Mouse (Mus musculus) ES-CJ7 (cell line): ENCODE measurements at regions not wholly inside any gene's neighbourhood (a gene's known extent, or its start where the extent isn't known, plus 50 kb on each side); places are given as distances from the start of the nearest gene placed in this dataset.

Experiments used
- DNase-seq: peaks from one replicate; pipeline ENCODE4 v3.0.0; 2011; ENCODE audit warnings: low read depth, low spot score

DNA sequence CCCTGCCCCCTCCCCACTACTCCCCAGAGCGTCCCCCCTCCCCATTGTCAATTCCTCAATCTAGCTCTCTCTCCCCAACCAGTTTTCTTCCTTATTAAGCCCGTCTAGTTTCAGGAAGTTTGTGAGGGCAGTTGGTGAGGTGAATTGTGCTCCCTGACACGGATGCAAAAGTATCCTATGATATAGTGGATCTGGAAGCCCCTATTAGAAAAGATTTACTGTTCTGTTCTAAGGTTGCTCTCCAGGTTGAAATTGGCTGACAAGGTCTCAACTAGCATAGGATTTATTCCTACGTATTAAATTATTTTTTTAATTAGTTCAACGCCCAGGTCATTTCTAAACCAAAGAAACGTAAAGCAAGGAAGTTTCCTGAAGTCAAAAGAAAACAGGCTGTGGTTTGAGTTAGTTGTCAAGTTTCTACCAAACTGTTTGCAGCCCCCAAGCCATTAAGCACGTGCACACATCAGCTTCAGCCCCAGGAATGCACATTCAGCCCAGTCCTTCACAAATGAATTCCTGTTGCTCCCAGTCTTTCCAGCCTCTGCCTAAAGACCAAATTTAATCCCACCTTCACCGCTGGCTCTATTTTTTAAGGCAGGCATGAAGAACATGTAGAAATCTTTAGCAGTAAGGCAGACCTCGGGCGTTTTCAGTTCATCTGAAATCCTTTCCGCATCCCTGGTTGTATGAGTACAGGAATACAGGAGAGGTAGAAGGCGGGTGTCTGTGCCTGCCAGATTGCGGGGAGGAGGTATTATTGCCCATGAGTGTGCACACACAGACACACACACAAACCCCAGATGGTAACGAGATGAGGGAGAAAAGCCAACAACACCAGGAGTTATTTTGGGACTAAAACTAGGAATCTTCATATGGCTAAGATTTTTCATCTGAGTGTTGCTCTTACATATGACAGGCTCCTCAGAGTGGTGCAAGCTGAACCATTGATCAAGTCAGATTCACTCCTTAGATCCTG lies 375.5 kb downstream of the Nuf2 start:
- DNase-seq = no peak

DNA sequence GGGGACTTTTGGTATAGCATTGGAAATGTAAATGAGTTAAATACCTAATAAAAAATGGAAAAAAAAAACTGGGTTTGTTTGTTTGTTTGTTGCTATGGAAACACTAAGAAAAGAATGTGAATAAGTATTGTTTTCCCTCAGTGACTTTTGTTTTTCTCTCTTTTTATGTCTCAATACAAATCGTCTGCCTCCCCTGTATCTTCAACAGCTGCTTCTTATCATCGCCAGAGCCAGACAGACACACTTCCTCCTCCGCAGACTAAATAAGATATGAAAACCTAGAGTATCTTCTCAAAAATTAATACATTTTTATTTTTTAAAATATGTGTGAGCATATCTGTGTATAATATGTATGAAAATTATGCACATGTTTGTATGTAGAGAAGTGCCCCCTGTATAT lies 389.0 kb downstream of the Nuf2 start:
- DNase-seq = no peak

DNA sequence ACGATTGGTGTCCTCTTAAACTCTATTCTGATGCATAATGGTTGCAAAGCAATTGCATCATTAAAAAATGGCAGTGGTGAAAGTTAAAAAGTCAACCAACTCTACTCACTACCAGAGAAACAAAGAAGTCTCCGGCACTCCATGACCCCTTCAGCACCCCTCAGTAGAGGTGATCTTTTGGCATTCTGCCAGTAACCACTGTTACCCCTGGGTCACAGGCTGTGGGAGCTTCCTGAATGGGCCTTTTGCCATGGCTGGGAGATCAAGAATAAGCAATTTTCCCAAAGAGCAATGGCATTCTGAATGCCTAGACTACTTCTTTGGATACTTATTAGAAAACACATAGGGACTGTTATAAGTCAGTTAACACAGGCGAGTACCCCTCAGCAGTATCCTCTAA lies 391.2 kb downstream of the Nuf2 start:
- DNase-seq = no peak

DNA sequence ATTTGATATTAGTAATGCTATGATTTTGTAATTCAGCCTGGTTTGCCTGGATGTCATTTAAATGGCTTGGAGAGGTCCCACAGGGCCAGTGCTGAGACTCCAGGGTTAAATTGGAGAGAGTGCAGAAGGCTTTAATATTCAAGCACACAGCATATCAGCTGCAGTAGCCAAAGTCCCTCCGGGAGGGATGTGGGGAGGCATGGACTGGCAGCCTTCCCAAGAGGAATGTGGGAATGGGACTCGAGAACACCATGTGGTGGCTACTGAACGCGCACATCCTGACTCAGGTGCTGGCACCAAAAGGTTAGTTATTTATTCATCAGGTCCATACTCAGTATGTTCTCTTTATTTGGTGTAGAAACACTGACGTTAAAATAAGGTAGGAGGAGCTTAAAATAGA lies 391.8 kb downstream of the Nuf2 start:
- no peak for DNase-seq

DNA sequence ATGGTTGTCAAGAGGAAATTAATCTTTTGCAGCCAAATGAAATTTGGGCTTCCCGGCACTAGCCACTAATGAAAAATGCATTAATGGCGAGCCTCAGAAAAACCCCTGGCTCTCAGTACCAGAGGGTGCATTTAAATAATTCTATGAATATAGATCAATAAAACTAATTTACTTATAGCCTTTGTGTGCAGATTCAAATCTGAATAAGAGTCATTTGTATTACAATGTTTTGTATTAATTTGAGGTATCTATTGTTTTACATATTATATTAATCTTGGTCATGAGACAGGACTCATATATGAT lies 392.1 kb downstream of the Nuf2 start:
- no peak for DNase-seq

DNA sequence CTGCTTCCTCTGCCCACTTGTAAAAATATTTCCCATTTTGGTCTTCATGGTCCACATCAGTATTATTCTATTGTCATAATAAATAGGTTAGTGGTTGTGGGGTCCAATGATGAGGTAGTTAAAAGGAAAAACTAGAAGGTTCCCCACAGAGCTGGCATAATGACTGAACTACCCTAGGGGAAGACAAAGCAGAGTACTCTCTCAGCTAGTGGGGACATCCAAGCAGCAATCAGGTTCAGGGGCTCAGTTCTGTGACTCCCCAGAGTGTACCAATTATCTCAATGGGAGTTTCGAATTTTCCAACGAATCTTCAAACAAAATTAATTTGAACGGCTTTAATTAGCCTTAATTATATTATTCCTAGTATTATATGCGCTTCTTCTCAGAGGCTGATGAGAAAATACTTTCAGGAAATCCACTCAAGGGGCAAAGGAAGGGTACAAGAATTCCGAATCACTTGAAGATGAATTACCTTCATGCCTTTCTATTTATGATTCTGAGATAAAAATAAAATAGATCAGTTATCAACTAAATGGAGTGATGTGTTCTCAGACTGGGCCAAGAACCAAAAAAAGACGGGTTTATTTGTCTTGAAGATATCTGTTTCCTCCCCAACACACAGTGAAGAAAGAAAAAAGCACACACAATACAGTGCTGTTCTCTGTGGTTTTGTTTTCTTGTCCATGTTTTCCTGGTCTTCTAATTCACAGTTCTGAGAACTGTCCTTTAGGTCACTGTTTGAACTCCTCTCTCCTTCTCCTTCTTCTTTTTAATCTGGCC lies 392.7 kb downstream of the Nuf2 start:
- no peak for DNase-seq

DNA sequence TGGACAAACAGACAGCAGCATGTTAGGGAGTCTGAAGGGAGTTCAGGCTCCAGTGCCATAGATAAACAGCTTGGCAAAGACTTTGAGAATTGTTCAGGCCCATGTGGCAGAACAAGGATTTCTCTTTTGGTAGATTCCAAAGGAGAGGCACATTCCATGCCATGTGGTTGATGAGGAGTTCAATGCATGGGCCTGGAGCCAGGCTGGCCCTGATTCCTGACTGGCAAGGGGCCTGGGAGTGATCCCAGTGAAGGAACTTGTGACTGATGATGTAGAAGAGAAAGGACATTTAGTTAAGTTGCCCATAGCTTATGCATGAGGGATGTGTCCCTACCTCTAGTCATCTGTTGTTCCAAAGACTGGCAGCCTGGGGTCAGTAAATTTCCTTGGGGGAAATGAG lies 395.7 kb downstream of the Nuf2 start:
- no peak for DNase-seq

DNA sequence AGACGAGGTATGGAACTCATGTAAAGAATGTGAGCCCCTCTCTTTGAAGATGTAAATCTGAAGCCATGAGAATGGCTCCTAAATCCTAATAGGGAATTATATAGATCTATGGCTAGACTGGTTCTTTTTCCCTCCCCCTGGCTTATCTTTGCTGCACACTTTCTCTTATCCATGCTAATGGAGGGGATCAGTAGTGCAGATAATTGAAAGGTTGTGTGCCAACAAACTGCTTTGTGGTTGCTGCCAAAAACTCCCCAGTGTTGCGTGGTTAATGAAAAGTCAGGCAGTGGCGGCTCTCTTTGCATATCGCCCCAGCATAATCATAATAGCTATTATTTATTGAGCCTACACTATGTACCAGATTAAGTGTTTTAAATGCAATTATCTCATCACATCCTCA lies 427.6 kb downstream of the Nuf2 start:
- DNase-seq = no peak

DNA sequence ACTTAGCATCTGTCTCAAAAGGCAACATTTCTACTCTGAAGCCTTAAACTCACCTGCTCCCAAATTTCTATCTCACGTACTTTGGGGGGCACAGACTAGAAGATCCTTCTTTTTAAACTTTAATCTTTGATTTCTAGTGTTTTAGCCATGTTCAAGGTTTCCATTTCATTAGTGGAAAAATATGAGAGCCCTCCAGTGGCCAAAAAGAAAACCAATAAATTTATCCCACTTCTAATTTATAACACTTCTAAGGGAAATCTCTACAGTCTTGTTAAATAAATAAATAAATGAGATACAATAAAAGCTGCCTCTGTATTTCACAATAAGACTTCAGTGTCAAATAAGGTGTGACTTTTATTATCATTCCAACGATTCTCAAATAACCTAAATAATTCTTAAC lies 428.2 kb downstream of the Nuf2 start:
- no peak for DNase-seq

DNA sequence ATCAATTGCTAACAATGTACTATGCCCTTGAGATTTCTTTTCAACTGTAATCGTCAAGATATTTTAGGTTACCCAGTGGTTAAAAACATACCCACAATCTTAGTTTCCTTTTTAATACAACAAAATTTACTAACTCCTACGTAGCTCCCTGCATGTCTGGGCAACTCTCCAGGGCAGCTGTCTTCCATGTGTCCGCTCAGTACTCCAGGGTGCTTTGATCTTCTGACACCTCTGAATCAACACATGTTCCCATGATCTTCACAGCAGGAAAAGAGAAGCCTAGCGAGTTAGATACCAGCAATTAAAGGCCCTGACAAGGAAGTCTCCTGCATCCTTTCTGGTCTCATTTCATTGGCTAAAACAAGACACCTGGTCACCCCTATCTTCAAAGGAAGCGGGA lies 432.0 kb downstream of the Nuf2 start:
- DNase-seq = no peak

DNA sequence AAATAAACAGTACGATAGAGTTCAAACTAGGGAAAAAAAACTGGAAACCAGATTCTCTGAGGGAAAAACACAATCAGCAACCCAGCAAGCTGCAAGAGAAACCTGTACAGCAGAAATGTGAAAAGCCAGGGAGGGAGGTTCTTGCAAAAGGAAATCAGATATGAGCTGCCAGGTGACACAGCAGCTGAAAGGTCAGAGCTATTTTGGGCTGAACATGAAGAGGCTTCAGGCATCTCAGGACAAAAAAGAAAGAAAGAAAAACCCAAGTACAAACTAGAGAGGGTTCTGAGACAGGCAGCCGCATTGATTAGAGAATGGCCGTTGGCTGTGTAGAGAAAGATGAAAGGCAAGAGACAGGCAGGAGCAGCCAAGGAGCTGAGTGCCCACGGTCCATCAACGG lies 434.5 kb downstream of the Nuf2 start:
- DNase-seq = no peak

DNA sequence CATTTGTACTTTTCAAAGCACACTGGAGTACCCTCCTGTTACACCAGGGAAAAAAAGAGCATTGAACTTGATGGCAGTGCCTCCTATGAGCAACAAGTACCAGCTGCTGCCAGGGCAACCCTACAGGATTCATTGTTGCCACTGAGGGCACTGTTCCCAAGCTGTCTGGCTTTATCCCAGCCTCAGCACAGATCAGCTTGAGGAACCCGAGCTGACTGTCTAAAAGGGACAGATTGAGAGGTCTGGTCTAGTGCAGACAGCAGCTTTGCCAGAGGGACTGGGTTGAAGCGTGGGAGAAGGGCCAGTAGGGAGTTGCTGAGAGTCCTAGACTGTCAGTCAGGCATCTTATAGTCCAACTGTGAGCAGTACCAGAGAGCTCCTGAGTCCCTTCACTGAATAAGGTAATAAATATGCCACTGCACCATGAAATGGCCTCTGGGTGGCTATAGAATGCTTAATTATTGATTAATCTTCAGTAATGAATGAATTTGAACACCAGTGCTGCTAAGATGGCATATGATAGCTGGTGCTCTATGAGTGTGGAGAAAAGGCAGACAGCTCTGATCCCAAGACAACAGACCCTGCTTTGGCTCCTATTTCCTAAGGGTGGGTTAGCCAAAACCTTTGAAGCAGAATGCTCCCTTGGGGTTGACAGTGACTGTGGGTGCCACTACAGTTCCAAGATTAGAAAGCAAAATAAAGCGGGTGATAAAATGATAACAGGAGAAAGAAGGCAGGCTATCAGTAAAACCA lies 437.5 kb downstream of the Nuf2 start:
- no peak for DNase-seq

DNA sequence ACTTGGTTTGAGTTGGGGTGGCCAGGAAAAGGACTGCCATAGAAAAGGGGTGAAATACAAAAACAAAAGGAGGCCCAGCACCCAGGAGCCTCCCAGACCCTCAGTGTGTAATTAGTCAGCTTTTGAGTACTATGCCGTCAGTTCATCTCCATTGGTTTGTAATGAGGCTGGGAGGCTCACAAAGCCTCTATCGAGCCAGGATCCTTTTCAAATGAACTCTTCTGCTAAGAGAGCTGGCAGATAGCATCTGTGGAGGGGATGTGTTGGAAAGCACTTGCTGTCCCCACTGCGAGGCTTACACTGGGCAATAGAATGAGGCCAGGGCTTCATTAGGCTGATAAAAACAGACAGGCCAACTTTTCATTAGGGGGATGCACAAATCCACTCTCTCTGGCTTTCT lies 445.2 kb downstream of the Nuf2 start:
- no peak for DNase-seq

DNA sequence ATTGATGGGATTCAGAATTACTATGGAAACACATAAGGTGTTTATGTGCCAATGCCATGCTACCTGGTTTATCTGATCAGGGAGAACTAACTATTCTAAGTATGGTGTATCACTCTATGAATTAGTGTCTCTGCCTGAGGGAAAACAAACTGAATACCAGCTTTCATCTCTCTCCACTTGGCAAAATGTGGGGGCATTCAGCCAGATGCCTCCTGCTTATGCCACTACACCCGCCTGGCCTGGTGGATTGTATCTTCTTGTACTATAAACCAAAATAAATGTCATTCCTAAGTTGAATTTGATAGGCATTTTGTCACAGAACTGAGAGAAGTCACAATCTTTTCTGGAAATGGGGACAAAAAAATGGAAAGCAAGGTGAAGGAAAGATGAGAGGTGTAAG lies 450.6 kb downstream of the Nuf2 start:
- no peak for DNase-seq

DNA sequence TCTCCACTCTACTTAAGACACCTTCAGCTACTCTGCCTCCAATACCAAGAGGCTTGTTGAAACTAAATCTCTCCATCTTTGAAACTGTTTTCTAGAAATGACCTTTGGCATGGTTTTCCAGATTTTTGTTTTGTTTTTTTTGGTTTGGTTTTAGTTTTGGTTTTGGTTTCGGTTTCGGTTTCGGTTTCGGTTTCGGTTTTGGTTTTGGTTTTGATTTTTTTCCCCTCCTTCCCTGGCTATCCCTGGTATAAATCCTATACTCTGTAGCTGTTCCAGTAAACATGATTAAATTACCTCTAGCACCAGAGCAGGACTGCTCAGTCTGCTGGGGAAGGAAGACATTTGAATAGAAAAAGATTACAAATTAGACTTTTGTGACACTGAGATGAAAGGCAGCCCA lies 454.0 kb downstream of the Nuf2 start:
- no peak for DNase-seq

DNA sequence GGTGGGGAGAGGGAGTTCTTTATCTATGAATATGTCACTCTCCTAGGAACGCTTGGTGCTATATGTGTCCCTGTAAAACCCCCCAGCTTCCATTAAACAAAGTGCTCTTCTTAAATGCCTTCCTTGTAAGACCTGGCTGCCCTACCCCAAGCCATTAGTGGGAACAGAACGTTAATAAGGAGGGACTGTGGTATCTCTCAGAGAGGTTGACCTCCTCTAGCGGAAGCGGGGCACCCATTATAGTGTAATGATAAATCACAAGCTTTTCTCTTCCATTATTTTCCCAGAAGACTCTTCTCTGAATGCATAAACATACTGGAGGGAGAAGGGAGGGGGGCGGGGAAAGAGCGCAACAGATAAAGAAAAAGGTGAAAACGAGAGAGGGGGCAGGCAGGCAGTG lies 455.3 kb downstream of the Nuf2 start:
- no peak for DNase-seq

DNA sequence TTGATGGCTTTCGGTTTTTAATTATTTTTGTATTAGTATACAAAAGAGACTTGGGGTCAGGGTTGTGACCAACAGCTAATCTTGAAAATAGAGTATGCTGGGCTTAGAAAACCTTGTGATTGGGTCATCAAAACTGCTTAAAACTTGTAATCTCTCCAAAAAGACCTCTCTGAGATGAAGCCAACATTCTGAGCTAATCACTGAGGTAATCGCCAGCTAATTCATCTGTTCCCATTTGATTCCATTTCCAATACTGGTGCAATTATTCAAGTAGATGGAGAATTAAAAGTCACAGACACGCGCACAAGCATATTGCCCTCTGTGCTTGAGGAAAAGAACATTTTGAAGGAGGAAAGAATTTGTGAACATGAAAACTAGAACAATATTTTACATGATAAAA lies 459.9 kb downstream of the Nuf2 start:
- DNase-seq = no peak

DNA sequence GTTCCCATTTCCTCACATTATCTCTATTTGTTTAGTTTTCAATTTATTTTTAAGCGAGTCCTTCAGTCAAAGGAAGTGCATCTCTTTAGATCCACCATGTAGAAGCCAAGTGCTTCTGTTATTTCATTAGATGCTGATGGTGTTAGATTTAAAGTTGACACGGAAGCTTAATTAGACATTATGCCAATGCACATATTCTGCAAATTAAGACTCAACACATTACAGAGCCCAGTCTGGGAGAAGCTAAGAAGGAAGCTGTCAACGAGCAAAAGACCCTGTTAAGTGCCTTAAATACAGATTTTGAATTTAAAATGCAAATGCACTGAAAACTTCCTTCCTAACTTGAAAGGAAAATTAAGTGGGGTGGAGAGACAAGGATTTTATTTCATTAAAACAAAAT lies 461.6 kb downstream of the Nuf2 start:
- no peak for DNase-seq

DNA sequence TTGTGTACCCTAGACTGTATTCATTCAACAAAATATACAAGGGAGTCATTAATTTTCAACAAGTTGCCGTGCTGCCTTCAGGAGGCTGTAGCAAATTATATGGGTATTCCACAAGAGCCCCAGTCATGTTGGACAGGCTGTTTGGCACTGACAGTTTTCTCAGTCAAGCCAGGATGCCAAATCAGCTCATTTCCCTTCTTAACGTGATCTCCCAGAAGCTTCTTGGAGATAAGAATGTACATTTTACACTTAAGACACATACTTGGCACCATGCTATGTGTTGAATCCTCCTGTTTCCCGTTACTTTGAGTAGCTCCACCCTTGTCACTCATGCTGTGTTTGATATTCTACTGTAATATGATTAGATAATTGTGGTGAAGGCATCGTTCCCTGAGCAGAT lies 464.5 kb downstream of the Nuf2 start:
- no peak for DNase-seq

DNA sequence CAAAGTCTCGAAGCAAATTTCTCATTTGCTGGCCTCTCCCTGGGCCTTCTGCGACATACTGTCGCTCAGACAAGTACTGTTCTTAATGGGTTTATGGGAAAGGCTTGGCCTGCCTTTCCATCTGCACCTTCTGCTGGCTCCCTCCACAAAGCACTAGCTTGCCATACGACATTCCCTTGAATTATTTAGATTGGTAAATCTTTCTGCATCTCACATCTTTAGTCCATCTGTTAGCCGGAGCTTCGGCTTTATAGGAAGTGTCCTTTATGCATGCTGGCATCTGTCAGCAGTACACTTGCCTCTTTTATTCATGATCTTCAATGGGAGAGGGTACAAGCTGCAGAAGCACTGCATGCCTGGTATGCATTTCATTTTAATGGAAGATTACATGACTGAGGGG lies 470.6 kb downstream of the Nuf2 start:
- DNase-seq = no peak

DNA sequence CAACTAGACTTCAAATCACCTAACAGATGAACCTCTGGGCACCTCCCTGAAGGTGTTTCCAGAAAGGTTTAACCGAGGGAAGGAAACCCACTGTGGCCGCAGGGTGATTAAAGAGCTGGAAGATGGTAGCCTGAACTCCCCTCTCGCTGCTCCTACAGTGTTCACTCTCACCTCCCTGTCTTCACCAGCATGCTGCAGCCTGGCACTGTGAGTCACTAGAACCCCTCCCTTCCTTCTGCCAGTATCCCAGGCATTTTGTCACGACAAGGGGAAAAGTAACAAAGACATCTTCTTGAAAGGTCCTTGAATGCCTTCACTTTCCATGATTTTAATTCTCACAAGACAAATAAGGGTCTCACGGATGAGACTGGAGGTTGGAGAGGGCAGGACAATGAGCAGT lies 471.1 kb downstream of the Nuf2 start:
- no peak for DNase-seq

DNA sequence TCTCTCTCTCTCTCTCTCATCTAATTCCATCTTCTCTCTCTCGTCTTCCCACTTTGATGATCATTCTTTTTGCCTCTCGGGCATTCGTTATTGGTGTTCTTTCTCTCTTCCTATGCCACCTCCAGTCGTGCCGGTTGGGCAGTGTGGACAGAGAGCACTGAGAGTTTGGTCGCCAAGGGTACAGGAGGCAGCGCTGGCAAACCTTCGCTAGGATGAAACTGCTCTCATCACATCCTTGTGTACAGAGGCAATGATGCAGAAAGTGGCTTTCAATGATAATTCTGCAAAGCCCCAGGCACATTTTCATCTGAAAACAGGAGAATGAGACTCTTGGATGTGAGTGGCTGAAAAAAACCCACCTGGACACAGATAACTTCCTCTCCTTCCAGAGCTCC lies 479.4 kb downstream of the Nuf2 start:
- no peak for DNase-seq
